Mouse (Mus musculus) G1E (cell line): ENCODE measurements around the gene Shroom3.

Experiments used
- CTCF ChIP-seq: IDR thresholded peaks from 2 replicates; pipeline ENCODE4 v1.5.1; 2012; ENCODE audit warnings: low read depth, low read length, inconsistent platforms, mixed read lengths
- GATA1 ChIP-seq: IDR thresholded peaks from 2 replicates; pipeline ENCODE4 v1.6.1; 2012; ENCODE audit warnings: borderline replicate concordance, low read length, inconsistent platforms, mixed read lengths
- TAL1 ChIP-seq: conservative IDR thresholded peaks from 2 replicates; pipeline ENCODE4 v1.6.1; 2012; ENCODE audit warnings: low read depth, low read length, inconsistent platforms, mixed read lengths

GRCm38 (mm10) chr5:92837311-92837710 is 154.1 kb downstream of the Shroom3 start:
- TF ChIP-seq CTCF (no peak), GATA1 (no peak), TAL1 (no peak)
